Mouse (Mus musculus) adipose tissue, adult 10 weeks (tissue): ENCODE results near the gene Htr2c. TPM values are rescaled to one million over a fixed set of nuclear protein-coding genes. Genes with fewer than 3 reads are reported as not detected.

ENCODE experiments used
- polyA plus RNA-seq: library from polyadenylated mRNA; stranded (reverse); fragments of 350-450 nt; fragmentation: Illumina TruSeq; extraction: RNeasy Lipid Tissue Mini Kit (QIAGEN cat#74804); gene quantifications from one replicate; pipeline ENCODE4 v1.2.3, GENCODE M21; 2014; ENCODE audit warnings: low read depth, low replicate concordance

The Htr2c gene
- not detected for polyA plus RNA-seq

DNA sequence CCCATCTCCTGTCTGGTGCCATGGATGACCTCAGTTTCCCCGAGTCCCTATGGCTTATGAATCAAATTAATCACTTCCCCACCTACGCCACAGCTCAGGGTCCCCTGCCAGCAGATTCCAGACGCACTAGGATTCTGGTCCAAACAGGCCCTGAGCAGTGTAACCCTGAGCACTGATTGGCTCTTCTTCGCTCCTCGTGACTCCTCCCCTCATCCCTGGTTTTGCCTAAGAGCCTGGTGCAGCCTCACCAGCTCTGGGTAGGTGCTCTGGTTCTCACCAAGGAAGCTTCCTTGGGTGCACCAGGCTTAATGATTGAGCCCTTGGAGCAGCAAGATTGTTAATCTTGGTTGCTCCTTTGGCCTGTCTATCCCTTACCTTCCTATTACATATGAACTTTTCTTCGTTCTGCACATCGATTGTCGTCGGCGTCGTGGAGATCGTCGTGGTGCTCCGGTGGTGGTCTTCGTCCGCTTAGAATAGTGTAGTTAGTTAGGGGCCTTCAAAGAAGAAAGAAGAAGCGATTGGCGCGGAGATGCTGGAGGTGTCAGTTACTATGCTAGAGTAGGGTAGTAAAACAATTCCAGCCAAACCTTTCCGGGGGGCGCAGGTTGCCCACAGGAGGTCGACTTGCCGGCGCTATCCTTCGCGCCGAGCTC lies at the start of gene Htr2c:
Gene Htr2c (plus strand): TSS at position 256 of the 656 bp plus-strand sequence.

